Mouse (Mus musculus): ENCODE results near the gene Mcrip1. TPM values are rescaled to one million over a fixed set of nuclear protein-coding genes. Genes with fewer than 3 reads are reported as not detected.

The Mcrip1 gene
- polyA plus RNA-seq, 2 experiments = 30.0 to 41.3 TPM

DNA sequence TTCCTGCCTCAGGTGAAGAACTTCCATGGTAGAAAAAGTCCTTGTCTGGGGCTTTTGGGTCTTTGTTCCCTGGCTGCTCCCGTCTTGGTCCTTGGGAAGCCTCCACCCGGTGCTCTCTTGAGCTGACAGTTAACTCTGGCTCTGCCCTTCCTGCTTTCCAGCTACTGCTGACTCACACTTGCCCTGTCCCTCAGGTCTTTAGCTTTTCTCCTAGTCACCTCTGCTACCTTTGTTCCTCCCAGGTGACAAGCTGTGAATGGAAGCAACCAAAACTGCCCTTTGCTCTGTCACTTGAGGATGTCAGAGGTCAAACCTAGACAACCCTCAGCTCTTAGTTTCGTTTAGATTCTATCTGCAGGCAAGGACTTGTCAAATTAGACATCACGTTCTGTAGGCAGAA, 39.6 kb downstream of the Mcrip1 start:
- Histone ChIP-seq H3K9ac (replicated peaks) (peak overlapping the region; percentile 78), H3K27me3 (ENCODE audit: control insufficient read depth, insufficient read depth, low read length) (no peaks in the 10 kb centered on the region), H3K36me3 (replicated peaks; ENCODE audit: control insufficient read depth, insufficient read depth, low read depth) (no peaks in the 10 kb centered on the region), H3K27ac (peak overlapping the region; percentile 78), H3K9me3 (ENCODE audit: control insufficient read depth, low read length) (no peaks in the 10 kb centered on the region), H3K4me3 (ENCODE audit: insufficient read depth in 1 of 2, low read depth in 2 of 2, low read length in 2 of 2) (peak overlapping the region in 1 of 2 experiments; percentile 37; a peak in 2 of 4 replicates), H3K4me2 (ENCODE audit: low read depth) (peak overlapping the region; percentile 84), H3K4me1 (replicated peaks; ENCODE audit: control insufficient read depth in 2 of 2, insufficient read depth in 2 of 2, low read length in 1 of 2) (peaks cover 11 to 21% of the 10 kb centered on the region in 2 experiments)
- DNase-seq (ENCODE audit: low read depth in 3 of 3, low spot score in 3 of 3) (no peak), ATAC-seq (ENCODE audit: insufficient read depth) (peak; percentile 31; the same call in 1 of the 2 replicates)
- WGBS (ENCODE audit: insufficient replicate concordance) = 13% methylated on average over 4 of the region's 4 CpGs
- TF ChIP-seq EP300 (IDR thresholded peaks at IDR 0.05; ENCODE audit: low read depth) (no peak), CTCF (IDR thresholded peaks at IDR 0.05; ENCODE audit: low read depth) (no peak)

GRCm38 (mm10) chr11:120508290-120508870, 41.1 kb downstream of the Mcrip1 start:
- Histone ChIP-seq H3K4me2 (ENCODE audit: low read depth) (no peak overlapping the region), H3K4me3 (ENCODE audit: insufficient read depth in 1 of 2, low read depth in 2 of 2, low read length in 2 of 2) (no peak overlapping the region), H3K27ac (no peak overlapping the region), H3K9ac (replicated peaks) (no peak overlapping the region), H3K4me1 (replicated peaks; ENCODE audit: control insufficient read depth in 2 of 2, insufficient read depth in 2 of 2, low read length in 1 of 2) (peaks cover 11 to 21% of the 10 kb centered on the region in 2 experiments), H3K36me3 (replicated peaks; ENCODE audit: control insufficient read depth, insufficient read depth, low read depth) (no peaks in the 10 kb centered on the region), H3K9me3 (ENCODE audit: control insufficient read depth, low read length) (no peaks in the 10 kb centered on the region), H3K27me3 (ENCODE audit: control insufficient read depth, insufficient read depth, low read length) (no peaks in the 10 kb centered on the region)
- no peak for TF ChIP-seq CTCF (IDR thresholded peaks at IDR 0.05; ENCODE audit: low read depth)
- ATAC-seq (ENCODE audit: insufficient read depth) (no peak), DNase-seq (ENCODE audit: low read depth in 3 of 3, low spot score in 3 of 3) (no peak)
- 83% methylated on average over 9 of the region's 9 CpGs for WGBS (ENCODE audit: insufficient replicate concordance)

DNA sequence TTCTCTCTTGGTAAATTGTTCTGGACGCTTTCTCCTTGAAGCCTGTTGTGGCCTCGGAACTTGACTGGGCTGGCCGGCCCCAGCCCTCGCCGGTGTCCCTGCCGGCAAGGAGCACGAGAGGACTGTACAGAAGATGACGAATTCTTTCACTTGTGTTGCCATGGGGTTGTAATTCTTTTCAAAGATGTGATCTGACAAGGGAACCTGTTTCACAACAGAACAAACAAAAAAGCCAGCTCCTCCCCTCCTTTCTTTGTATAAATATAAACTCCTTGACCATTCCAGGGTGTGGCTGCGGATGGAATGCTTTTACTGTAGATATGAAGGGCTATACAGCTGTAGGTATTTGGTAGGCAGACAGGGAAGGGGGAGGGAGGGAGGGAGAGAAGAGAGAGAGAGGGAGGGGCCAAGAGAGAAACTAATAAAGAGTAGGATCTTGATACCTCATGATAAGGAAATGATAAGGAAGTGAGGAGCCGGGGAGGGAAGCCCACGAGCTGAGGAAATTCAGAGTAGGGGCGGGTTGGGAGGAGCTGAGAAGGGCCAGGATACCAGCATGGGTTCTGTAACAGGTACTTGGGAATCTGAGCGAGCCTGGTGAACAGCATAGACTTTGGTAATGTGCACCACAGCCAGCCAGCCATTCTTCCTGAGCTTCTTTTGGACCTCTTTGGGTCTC, 41.8 kb downstream of the Mcrip1 start:
- no peak overlapping the region for H3K4me2 ChIP-seq (ENCODE audit: low read depth)
- no peak for ATAC-seq (ENCODE audit: insufficient read depth)
- H3K4me1 ChIP-seq (replicated peaks; ENCODE audit: control insufficient read depth in 2 of 2, insufficient read depth in 2 of 2, low read length in 1 of 2) = peaks cover 11 to 21% of the 10 kb centered on the region in 2 experiments
- no peak overlapping the region for H3K4me3 ChIP-seq (ENCODE audit: insufficient read depth in 1 of 2, low read depth in 2 of 2, low read length in 2 of 2)
- no peaks in the 10 kb centered on the region for H3K36me3 ChIP-seq (replicated peaks; ENCODE audit: control insufficient read depth, insufficient read depth, low read depth)
- H3K27me3 ChIP-seq (ENCODE audit: control insufficient read depth, insufficient read depth, low read length) = no peaks in the 10 kb centered on the region
- no peaks in the 10 kb centered on the region for H3K9me3 ChIP-seq (ENCODE audit: control insufficient read depth, low read length)
- no peak for DNase-seq (ENCODE audit: low read depth in 3 of 3, low spot score in 3 of 3)
- TF ChIP-seq EP300 (IDR thresholded peaks at IDR 0.05; ENCODE audit: low read depth) = no peak
- TF ChIP-seq CTCF (IDR thresholded peaks at IDR 0.05; ENCODE audit: low read depth) = no peak
- H3K9ac ChIP-seq (replicated peaks) = no peak overlapping the region
- 67% methylated on average over 13 of the region's 13 CpGs for WGBS (ENCODE audit: insufficient replicate concordance)
- no peak overlapping the region for H3K27ac ChIP-seq

- Histone ChIP-seq H3K9me3 (ENCODE audit: control insufficient read depth, low read length) (no peaks in the 10 kb centered on the region), H3K4me1 (replicated peaks; ENCODE audit: control insufficient read depth in 2 of 2, insufficient read depth in 2 of 2, low read length in 1 of 2) (peaks cover 11 to 21% of the 10 kb centered on the region in 2 experiments), H3K4me2 (ENCODE audit: low read depth) (no peak overlapping the region), H3K27ac (no peak overlapping the region), H3K36me3 (replicated peaks; ENCODE audit: control insufficient read depth, insufficient read depth, low read depth) (no peaks in the 10 kb centered on the region), H3K4me3 (ENCODE audit: insufficient read depth in 1 of 2, low read depth in 2 of 2, low read length in 2 of 2) (no peak overlapping the region), H3K9ac (replicated peaks) (no peak overlapping the region), H3K27me3 (ENCODE audit: control insufficient read depth, insufficient read depth, low read length) (no peaks in the 10 kb centered on the region)
- TF ChIP-seq CTCF (IDR thresholded peaks at IDR 0.05; ENCODE audit: low read depth) = peak; percentile 62
- no peak for TF ChIP-seq EP300 (IDR thresholded peaks at IDR 0.05; ENCODE audit: low read depth)
- DNase-seq (ENCODE audit: low read depth in 3 of 3, low spot score in 3 of 3) = no peak
- 40% methylated on average over 4 of the region's 4 CpGs for WGBS (ENCODE audit: insufficient replicate concordance)
- no peak for ATAC-seq (ENCODE audit: insufficient read depth)
Measured at GRCm38 (mm10) chr11:120506899-120507298, 42.6 kb downstream of the Mcrip1 start.

GRCm38 (mm10) chr11:120505661-120506060, 43.9 kb downstream of the Mcrip1 start:
- Histone ChIP-seq H3K27me3 (ENCODE audit: control insufficient read depth, insufficient read depth, low read length) (no peaks in the 10 kb centered on the region), H3K36me3 (replicated peaks; ENCODE audit: control insufficient read depth, insufficient read depth, low read depth) (no peaks in the 10 kb centered on the region), H3K9ac (replicated peaks) (no peak overlapping the region), H3K4me1 (replicated peaks; ENCODE audit: control insufficient read depth in 2 of 2, insufficient read depth in 2 of 2, low read length in 1 of 2) (peaks cover 11 to 17% of the 10 kb centered on the region in 2 experiments), H3K9me3 (ENCODE audit: control insufficient read depth, low read length) (no peaks in the 10 kb centered on the region), H3K27ac (no peak overlapping the region), H3K4me3 (ENCODE audit: insufficient read depth in 1 of 2, low read depth in 2 of 2, low read length in 2 of 2) (no peak overlapping the region), H3K4me2 (ENCODE audit: low read depth) (no peak overlapping the region)
- ATAC-seq (ENCODE audit: insufficient read depth) (no peak), DNase-seq (ENCODE audit: low read depth in 3 of 3, low spot score in 3 of 3) (no peak)
- 70% methylated on average over 3 of the region's 3 CpGs for WGBS (ENCODE audit: insufficient replicate concordance)
- TF ChIP-seq CTCF (IDR thresholded peaks at IDR 0.05; ENCODE audit: low read depth) (no peak), EP300 (IDR thresholded peaks at IDR 0.05; ENCODE audit: low read depth) (no peak)

Data from liver, embryonic 14.5 days (tissue).